Mouse (Mus musculus) brain, embryonic 14.5 days (tissue): ENCODE results near the gene Cnot10.

Experiments
- CTCF ChIP-seq: fragments of 200-500 bp; IDR thresholded peaks from 2 replicates; pipeline ENCODE4 v1.5.1; 2012; ENCODE audit warnings: inconsistent platforms, mild to moderate bottlenecking, moderate library complexity, borderline replicate concordance; ENCODE audit not compliant: insufficient read depth, insufficient read length; ENCODE audit errors: extremely low read depth
- POLR2A ChIP-seq: fragments of 200-500 bp; IDR thresholded peaks from 2 replicates; pipeline ENCODE4 v1.6.1; 2012; ENCODE audit warnings: mild to moderate bottlenecking, inconsistent platforms, borderline replicate concordance; ENCODE audit not compliant: poor library complexity, insufficient read depth, insufficient read length, severe bottlenecking; ENCODE audit errors: extremely low read depth

DNA sequence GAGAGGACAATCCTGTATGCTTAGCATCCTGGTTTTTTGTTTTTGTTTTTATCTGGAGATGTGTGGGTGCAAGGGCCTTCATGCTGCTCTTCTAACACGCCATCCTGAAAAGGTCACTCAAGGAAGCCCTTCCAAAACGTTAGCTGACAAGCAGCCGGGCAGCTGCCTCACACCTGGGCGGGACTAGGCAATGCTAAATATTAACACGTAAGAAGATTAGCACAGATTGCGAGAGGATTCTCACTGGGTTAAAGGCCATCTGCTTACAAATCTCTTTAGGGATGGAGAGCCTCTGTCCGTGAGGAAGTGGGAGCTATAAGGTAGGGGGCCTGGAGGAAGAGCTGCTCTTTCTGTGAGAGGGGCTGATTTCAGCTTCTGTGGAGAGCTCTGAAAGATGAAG, 22.0 kb upstream of the Cnot10 start:
- TF ChIP-seq CTCF, result no peak
- TF ChIP-seq POLR2A, result no peak
